Mouse (Mus musculus): Measurements from ENCODE around the gene Syngap1. TPM values are rescaled to one million over a fixed set of nuclear protein-coding genes. Genes with fewer than 3 reads are reported as not detected.

Gene Syngap1
- polyA plus RNA-seq (2012; rRNA removed): 84.0 and 92.6 TPM in 2 replicates

DNA sequence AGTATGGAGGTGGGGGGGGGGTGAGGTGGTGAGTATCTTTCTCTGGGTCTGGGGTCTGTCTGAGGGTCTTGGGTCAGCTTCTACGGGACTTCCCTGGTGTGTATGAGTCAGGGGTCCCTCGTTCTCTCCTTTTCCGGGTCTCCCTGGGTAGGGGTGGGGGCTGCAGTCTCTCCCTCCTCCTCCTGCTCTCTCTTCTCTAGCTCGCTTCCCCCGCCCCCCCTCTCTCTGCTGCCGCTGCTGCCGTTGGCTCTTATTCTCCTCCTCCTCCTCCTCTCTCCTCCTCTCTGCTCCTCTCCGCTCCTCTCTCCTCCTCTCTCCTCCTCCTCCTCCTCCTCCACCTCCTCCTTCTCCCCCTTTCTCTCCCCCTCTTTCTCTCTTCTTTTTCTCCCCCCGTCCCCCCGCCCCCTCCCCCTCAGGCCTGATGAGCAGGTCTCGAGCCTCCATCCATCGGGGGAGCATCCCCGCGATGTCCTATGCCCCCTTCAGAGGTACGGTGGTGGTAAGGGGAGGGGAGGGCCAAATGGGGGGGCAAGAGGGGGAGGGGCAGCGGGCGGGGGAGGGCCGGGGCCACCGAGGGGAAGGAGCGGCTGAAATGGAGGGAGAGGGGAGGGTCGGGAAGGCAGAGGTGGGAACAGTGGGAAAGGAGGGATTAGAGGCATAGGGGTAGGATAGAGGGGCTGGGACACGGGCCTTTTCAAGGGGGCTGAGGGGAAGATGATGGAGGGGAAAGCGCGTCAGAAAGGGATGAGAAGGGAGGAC lies at the start of gene Syngap1:
Gene Syngap1 (plus strand): TSS at position 223 of the 759 bp plus-strand sequence.

DNA sequence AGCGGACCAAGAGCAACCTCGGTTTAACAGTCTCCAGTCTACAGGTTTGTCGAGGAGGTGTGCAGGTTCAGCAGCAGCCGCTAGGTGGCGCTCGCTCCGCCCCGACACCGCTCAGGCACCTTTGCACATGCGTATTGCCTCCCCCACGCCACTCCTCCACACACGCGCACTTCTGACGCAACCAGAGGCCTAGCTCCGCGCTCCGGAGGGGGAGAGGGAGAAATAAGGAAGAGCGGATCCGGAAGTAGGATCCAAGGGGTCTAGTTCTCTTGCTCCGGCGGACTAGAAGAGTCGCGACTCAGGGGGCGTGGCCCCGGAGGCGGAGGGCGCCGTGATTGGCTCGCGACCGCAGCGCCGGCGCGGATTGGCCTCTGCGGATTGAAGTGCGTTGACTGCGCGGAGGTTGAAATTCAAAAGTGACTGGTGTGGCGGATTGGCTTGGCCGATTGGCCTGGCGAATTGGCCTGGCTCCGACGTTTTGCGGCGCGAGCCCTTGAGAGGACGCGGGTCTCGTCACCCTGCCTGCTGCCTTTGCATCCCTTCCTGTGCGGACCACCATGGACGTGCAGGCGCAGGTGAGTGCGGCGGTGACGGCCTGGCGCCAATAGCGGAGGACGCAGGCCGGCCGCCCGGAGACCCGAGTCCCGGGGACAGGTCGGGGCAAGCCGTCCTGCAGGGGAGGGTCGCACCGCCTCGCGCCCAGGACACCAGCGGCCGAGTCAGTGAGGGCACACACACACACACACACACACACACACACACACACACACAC lies 24.2 kb upstream of the Syngap1 start, which contains the start of gene Kifc5b:
Gene Kifc5b (plus strand): TSS at position 381 of the 772 bp plus-strand sequence.

DNA sequence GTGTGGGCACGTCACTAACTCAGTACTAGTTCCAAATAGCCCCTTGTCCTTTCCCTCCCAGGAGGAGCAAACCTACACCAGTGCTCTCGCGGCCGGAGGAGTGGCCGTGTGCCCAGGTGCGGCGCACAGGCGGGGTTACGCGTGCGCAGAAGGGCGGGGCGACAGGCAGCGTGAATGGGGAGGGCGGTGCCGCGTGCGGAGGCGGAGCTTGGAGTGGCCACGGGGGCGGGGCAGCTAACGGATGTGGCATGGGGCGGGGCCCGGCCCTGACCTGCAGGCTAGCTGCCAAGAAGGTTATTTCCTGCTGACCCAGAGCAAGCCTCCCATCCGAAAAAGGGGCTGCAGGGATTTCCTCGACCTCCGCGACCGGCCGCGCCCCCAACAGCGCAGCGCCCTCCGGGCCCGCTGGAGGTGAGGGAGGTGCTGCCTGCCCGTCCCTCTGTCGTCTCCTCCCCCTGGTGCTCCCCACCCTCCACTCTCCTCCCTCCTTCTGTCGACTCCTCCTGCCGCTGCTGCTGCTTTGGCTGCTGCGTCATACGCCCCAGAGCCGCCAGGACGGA lies 8.1 kb upstream of the Syngap1 start, which contains the start of gene Phf1:
Gene Phf1 (plus strand): TSS at position 214 of the 560 bp plus-strand sequence.

DNA sequence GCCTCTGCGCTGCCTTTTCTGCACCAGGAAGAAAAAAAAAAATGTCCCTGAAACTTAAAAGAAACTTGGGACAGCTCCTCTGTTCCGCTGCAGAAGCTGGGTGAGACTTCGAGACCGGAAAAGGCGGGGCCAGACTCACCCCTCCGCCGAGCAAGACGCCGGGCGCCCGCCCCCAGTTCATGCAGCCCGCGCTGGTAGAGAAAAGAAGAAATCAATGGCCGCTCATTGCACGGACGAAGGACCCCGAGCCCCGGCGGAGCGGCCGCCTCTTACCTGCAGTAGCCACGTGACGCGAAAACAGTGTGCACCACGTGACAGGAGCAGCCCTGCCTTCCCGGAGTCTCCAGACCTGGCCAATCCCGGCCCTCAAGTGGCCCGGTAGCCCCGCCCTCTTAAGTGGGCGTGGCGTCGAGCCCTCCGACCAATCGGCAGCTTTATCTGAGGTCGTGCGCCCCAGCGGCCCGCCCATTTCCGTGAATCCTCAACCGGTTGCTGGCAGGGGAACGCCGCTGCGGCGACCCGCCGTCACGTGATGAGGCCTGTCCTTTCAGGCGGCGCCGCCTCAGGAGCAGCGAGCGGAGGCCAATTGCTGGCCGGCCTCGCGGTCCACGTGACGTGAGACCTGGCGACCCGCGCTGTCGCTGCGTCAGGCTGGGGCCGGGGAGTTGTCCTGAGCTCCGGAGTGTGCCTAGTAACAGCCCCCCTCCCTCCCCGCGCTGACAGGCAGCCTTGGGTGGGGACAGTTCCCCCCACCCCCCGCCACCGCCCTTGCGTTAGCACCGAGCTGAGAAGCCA lies 1.7 kb upstream of the Syngap1 start, which contains the start of gene Cuta:
Gene Cuta (minus strand): TSS at position 392 of the 795 bp plus-strand sequence.

GRCm38 (mm10) chr17:26972703-26973574 lies 31.9 kb downstream of the Syngap1 start, which contains the start of gene Zbtb9:
Gene Zbtb9 (plus strand): TSS chr17:26973167.

Other genes starting within 250 kb of the Syngap1 start
- gene Crebrf, start 225.6 kb upstream of the Syngap1 start, polyA plus RNA-seq (2012; rRNA removed): 3.3 and 5.5 TPM in 2 replicates
- gene Bnip1, start 160.2 kb upstream of the Syngap1 start, polyA plus RNA-seq (2012; rRNA removed): 29.7 and 43.9 TPM in 2 replicates
- gene Nkx2-5, start 96.2 kb upstream of the Syngap1 start, polyA plus RNA-seq (2012; rRNA removed): 2.9 and 4.0 TPM in 2 replicates
- 31.0 and 52.5 TPM in 2 replicates for gene Kifc5b, start 24.2 kb upstream of the Syngap1 start, polyA plus RNA-seq (2012; rRNA removed)
- 23.5 and 26.8 TPM in 2 replicates for gene Phf1, start 8.2 kb upstream of the Syngap1 start, polyA plus RNA-seq (2012; rRNA removed)
- 107 and 134 TPM in 2 replicates for gene Cuta, start 1.7 kb upstream of the Syngap1 start, polyA plus RNA-seq (2012; rRNA removed)
- 15.8 and 17.0 TPM in 2 replicates for gene Zbtb9, start 31.9 kb downstream of the Syngap1 start, polyA plus RNA-seq (2012; rRNA removed)
- gene Bak1, start 87.8 kb downstream of the Syngap1 start, polyA plus RNA-seq (2012; rRNA removed): 33.7 and 40.7 TPM in 2 replicates
- 2.3 and 4.6 TPM in 2 replicates for gene Itpr3, start 116.1 kb downstream of the Syngap1 start, polyA plus RNA-seq (2012; rRNA removed)
- 222 and 243 TPM in 2 replicates for gene Uqcc2, start 192.7 kb downstream of the Syngap1 start, polyA plus RNA-seq (2012; rRNA removed)
- 0.06 and 0.10 TPM in 2 replicates for gene Ip6k3, start 226.5 kb downstream of the Syngap1 start, polyA plus RNA-seq (2012; rRNA removed)